Mouse (Mus musculus) kidney, postnatal 4 days (tissue): ENCODE results near the gene Trove2.
A peak's percentile ranks its signal among the peaks of the same experiment; 100 is the strongest.

ENCODE experiments used
- DNase-seq, 2 experiments: peaks; one replicate each; pipeline ENCODE4 v3.0.0; 2021; ENCODE audit warnings: mixed read lengths in 2 of 2

Gene Trove2

GRCm38 (mm10) chr1:143776446-143777411 lies at the start of gene Trove2, which contains the start of gene Uchl5:
Gene Trove2, minus strand, starts transcription at chr1:143777068.
Gene Uchl5, plus strand, starts transcription at chr1:143777272.
- peak; percentile 99 for DNase-seq

GRCm38 (mm10) chr1:143822677-143823076 lies 45.8 kb upstream of the Trove2 start:
- DNase-seq: no peak

GRCm38 (mm10) chr1:143820096-143820877 lies 43.4 kb upstream of the Trove2 start:
- no peak for DNase-seq

- DNase-seq: peak; percentile 92
Observed at GRCm38 (mm10) chr1:143813676-143814360, 37.0 kb upstream of the Trove2 start.

- DNase-seq: no peak
Observed at GRCm38 (mm10) chr1:143809062-143809461, 32.2 kb upstream of the Trove2 start.

- DNase-seq: no peak
Observed at GRCm38 (mm10) chr1:143803537-143803936, 26.7 kb upstream of the Trove2 start.

- DNase-seq: peak; percentile 58 to 61
Observed at GRCm38 (mm10) chr1:143788584-143789227, 11.8 kb upstream of the Trove2 start.

GRCm38 (mm10) chr1:143777558-143778218 lies 820 bp upstream of the Trove2 start:
- no peak for DNase-seq

- DNase-seq: no peak
Observed at GRCm38 (mm10) chr1:143773909-143774308, 3.0 kb downstream of the Trove2 start.

GRCm38 (mm10) chr1:143773082-143773481 lies 3.8 kb downstream of the Trove2 start:
- no peak for DNase-seq

GRCm38 (mm10) chr1:143770444-143771109 lies 6.3 kb downstream of the Trove2 start:
- peak; percentile 63 to 72 for DNase-seq

- no peak for DNase-seq
Observed at GRCm38 (mm10) chr1:143766238-143766637, 10.6 kb downstream of the Trove2 start.

- no peak for DNase-seq
Observed at GRCm38 (mm10) chr1:143765801-143766200, 11.1 kb downstream of the Trove2 start.

GRCm38 (mm10) chr1:143764443-143764842 lies 12.4 kb downstream of the Trove2 start:
- no peak for DNase-seq

GRCm38 (mm10) chr1:143762159-143762558 lies 14.7 kb downstream of the Trove2 start:
- no peak for DNase-seq

GRCm38 (mm10) chr1:143745871-143746270 lies 31.0 kb downstream of the Trove2 start:
- no peak for DNase-seq

- DNase-seq: no peak
Observed at GRCm38 (mm10) chr1:143742186-143742585, 34.7 kb downstream of the Trove2 start.

- no peak for DNase-seq
Observed at GRCm38 (mm10) chr1:143741331-143741730, 35.5 kb downstream of the Trove2 start.

- no peak for DNase-seq
Observed at GRCm38 (mm10) chr1:143740581-143740980, 36.3 kb downstream of the Trove2 start.

- DNase-seq: peak; percentile 90 to 93
Observed at GRCm38 (mm10) chr1:143739361-143740350, 37.2 kb downstream of the Trove2 start.
